Mouse (Mus musculus): ENCODE results near the gene Cactin. TPM values are rescaled to one million over a fixed set of nuclear protein-coding genes. Genes with fewer than 3 reads are reported as not detected.
A peak's percentile ranks its signal among the peaks of the same experiment; 100 is the strongest.

Cactin gene
- 10 to 100 TPM; 29.7 to 31.7 TPM for total RNA-seq (2021)

GRCm38 (mm10) chr10:81320550-81321347, at the start of gene Cactin:
Gene Cactin, plus strand, starts transcription at chr10:81321103.
- intact Hi-C loops (cut with DNase I), result no loop called here
- peak; percentile 97 to 99 for DNase-seq (ENCODE audit: low spot score in 2 of 2)

GRCm38 (mm10) chr10:81272356-81272755, 48.5 kb upstream of the Cactin start:
- DNase-seq (ENCODE audit: low spot score in 2 of 2), result no peak
- intact Hi-C loops (cut with DNase I), result no loop called here

GRCm38 (mm10) chr10:81273842-81274241, 47.1 kb upstream of the Cactin start:
- intact Hi-C loops (cut with DNase I), result no loop called here
- no peak for DNase-seq (ENCODE audit: low spot score in 2 of 2)

- intact Hi-C loops (cut with DNase I), result no loop called here
Observed at GRCm38 (mm10) chr10:81277676-81278075, 43.2 kb upstream of the Cactin start.

GRCm38 (mm10) chr10:81279496-81279895, 41.4 kb upstream of the Cactin start:
- intact Hi-C loops (cut with DNase I), result no loop called here
- DNase-seq (ENCODE audit: low spot score in 2 of 2), result no peak

More at GRCm38 (mm10) chr10:81277676-81278075, 43.2 kb upstream of the Cactin start:
- no peak for DNase-seq (ENCODE audit: low spot score in 2 of 2)

GRCm38 (mm10) chr10:81284189-81284588, 36.7 kb upstream of the Cactin start:
- intact Hi-C loops (cut with DNase I), result no loop called here
- no peak for DNase-seq (ENCODE audit: low spot score in 2 of 2)

- no peak for DNase-seq (ENCODE audit: low spot score in 2 of 2)
- intact Hi-C loops (cut with DNase I), result loop anchor here (5.0 kb wide), 1 partner anchor 58 kb away; the partner anchor contains the start of gene Gipc3
Observed at GRCm38 (mm10) chr10:81284719-81285118, 36.2 kb upstream of the Cactin start.

GRCm38 (mm10) chr10:81285694-81286450, 35.0 kb upstream of the Cactin start:
- peak; percentile 80 to 84 for DNase-seq (ENCODE audit: low spot score in 2 of 2)
- intact Hi-C loops (cut with DNase I), result loop anchor here (5.0 kb wide), 1 partner anchor 56 kb away; the partner anchor contains the start of gene Gipc3

GRCm38 (mm10) chr10:81286586-81286985, 34.3 kb upstream of the Cactin start:
- no peak for DNase-seq (ENCODE audit: low spot score in 2 of 2)
- intact Hi-C loops (cut with DNase I), result loop anchor here (5.0 kb wide), 1 partner anchor 56 kb away; the partner anchor contains the start of gene Gipc3

- no peak for DNase-seq (ENCODE audit: low spot score in 2 of 2)
- intact Hi-C loops (cut with DNase I), result loop anchor here (2.0 to 5.0 kb wide), 3 partner anchors 17 to 63 kb away; partner anchors contain the start of genes Gipc3 and Hmg20b
Observed at GRCm38 (mm10) chr10:81287513-81288157, 33.3 kb upstream of the Cactin start.

GRCm38 (mm10) chr10:81288601-81289000, 32.3 kb upstream of the Cactin start:
- DNase-seq (ENCODE audit: low spot score in 2 of 2), result no peak
- intact Hi-C loops (cut with DNase I), result loop anchor here (2.0 to 5.0 kb wide), 3 partner anchors 16 to 62 kb away; partner anchors contain the start of genes Gipc3 and Hmg20b

- intact Hi-C loops (cut with DNase I), result loop anchor here (2.0 to 5.0 kb wide), 3 partner anchors 16 to 62 kb away; partner anchors contain the start of genes Gipc3 and Hmg20b
- DNase-seq (ENCODE audit: low spot score in 2 of 2), result no peak
Observed at GRCm38 (mm10) chr10:81289278-81289677, 31.6 kb upstream of the Cactin start.

GRCm38 (mm10) chr10:81289811-81290210, 31.1 kb upstream of the Cactin start:
- no peak for DNase-seq (ENCODE audit: low spot score in 2 of 2)
- intact Hi-C loops (cut with DNase I), result loop anchor here (2.0 to 5.0 kb wide), 3 partner anchors 15 to 61 kb away; partner anchors contain the start of genes Gipc3 and Hmg20b

- intact Hi-C loops (cut with DNase I), result no loop called here
- no peak for DNase-seq (ENCODE audit: low spot score in 2 of 2)
Observed at GRCm38 (mm10) chr10:81290698-81291460, 30.0 kb upstream of the Cactin start.

- no peak for DNase-seq (ENCODE audit: low spot score in 2 of 2)
- intact Hi-C loops (cut with DNase I), result no loop called here
Observed at GRCm38 (mm10) chr10:81291511-81292104, 29.3 kb upstream of the Cactin start, which contains the start of gene Tjp3. Gene Tjp3, minus strand, starts transcription at chr10:81291581.

GRCm38 (mm10) chr10:81292554-81293333, 28.2 kb upstream of the Cactin start, which contains the start of gene Pip5k1c:
Gene Pip5k1c, plus strand, starts transcription at chr10:81292963.
- intact Hi-C loops (cut with DNase I), result no loop called here
- DNase-seq (ENCODE audit: low spot score in 2 of 2), result peak; percentile 99 to 100

- intact Hi-C loops (cut with DNase I), result no loop called here
- no peak for DNase-seq (ENCODE audit: low spot score in 2 of 2)
Observed at GRCm38 (mm10) chr10:81293334-81294030, 27.4 kb upstream of the Cactin start.

All from left cerebral cortex, postnatal 36 days (tissue).